Mouse (Mus musculus) embryo, embryonic 10 days (tissue): ENCODE data around the gene Acer2.
A peak's percentile ranks its signal among the peaks of the same experiment; 100 is the strongest.
"Not testable (repeated sequence)": the region's sequence is repeated elsewhere in the genome, so short reads cannot be mapped to it uniquely, and the experiment has no call there.

Experiments used
- DNase-seq: peaks from one replicate; pipeline ENCODE4 v3.0.0-alpha.2; 2015; ENCODE audit warnings: low spot score

Acer2 gene

DNA sequence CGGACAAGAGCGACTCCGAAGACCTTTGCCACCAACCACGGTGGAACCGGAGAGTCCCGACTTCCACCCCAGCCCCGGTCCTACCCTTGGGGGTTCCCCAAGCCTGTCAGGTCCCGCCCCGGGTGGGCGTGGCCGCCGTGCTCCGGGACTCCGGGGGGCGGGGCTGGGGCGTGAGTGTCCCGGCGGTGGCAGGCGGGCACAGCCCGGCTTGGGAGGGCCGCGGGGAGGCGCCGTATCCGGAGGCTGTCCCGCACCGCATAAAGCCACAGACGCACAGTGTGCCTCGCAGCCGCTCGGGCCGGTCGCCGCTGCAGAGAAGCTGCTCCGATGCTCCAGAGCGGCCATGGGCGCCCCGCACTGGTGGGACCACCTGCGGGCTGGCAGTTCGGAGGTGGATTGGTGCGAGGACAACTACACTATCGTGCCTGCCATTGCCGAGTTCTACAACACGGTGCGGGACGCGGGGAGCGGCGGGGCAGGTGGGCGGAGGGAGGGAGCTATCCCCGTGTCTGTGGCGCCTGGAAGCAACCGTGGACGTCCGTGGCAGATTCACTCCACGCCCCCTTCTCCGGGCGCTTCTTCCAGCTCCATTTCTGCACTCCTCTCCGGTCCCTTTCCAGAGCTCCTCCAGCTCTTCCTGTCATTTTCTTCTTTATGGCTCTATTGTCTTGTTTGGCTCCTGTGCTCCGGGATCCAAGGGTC, at the start of gene Acer2:
Gene Acer2 (plus strand): TSS at position 251 of the 702 bp plus-strand sequence.
- peak; percentile 73 for DNase-seq

- DNase-seq: no peak
Measured at GRCm38 (mm10) chr4:86825143-86825542, 49.1 kb upstream of the Acer2 start.

DNA sequence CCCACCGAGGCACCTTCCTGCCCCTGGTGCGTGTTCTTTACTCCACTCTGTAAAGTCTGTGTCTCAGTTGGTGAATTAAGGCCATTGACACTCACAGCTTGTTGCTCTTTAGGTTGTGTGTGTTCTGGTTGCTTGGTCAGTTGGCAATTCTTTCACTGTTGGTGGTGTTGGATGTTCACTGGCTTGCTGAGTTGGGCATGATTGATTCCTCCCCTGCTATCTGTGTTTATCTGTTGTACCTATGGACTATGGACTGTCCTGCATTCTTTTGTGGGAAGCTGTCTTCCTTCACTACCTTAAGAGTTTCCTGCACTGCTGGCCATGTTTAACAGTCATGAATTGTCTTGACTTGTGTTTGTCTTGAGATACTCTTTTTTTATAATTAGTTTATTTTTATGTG, 42.3 kb upstream of the Acer2 start:
- no peak for DNase-seq

DNA sequence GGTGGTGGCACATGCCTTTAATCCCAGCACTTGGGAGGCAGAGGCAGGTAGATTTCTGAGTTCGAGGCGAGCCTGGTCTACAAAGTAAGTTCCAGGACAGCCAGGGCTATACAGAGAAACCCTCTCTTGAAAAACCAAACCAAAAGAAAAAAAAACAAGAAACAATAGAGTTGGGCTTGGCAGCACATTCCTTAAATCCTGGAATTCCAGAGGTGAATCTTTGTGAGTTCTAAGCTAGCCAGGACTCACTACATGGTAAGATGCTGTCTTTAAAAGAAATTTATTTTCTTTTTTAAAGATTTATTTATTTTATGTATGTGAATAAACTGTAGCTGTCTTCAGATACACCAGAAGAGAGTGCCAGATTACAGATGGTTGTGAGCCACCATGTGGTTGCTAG, 33.1 kb upstream of the Acer2 start:
- DNase-seq: not testable (repeated sequence)

DNA sequence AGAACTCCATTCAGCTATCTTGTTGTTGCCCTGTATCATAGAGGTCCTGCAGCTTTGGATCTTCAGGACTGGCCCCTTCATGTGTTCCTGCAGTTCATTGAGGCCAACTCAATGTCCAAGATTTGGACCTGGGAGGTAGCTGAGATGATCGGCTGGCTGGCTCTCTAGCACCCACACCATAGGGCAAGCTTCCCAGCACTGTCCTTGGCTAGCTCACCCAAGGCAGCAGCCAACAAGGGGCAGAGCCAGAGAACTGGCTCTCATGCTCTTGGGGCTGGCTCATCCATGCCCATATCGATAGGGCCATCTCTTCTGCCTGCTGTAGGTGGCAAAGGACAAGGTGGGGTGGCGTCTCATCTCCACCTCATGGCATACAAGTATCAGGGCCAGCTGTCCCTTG, 28.8 kb upstream of the Acer2 start:
- DNase-seq: no peak

GRCm38 (mm10) chr4:86847246-86847645, 26.9 kb upstream of the Acer2 start:
- no peak for DNase-seq

- no peak for DNase-seq
Measured at GRCm38 (mm10) chr4:86851331-86851730, 22.9 kb upstream of the Acer2 start.

GRCm38 (mm10) chr4:86852018-86852417, 22.2 kb upstream of the Acer2 start:
- DNase-seq: no peak

GRCm38 (mm10) chr4:86852813-86853590, 21.2 kb upstream of the Acer2 start:
- peak; percentile 19 for DNase-seq

DNA sequence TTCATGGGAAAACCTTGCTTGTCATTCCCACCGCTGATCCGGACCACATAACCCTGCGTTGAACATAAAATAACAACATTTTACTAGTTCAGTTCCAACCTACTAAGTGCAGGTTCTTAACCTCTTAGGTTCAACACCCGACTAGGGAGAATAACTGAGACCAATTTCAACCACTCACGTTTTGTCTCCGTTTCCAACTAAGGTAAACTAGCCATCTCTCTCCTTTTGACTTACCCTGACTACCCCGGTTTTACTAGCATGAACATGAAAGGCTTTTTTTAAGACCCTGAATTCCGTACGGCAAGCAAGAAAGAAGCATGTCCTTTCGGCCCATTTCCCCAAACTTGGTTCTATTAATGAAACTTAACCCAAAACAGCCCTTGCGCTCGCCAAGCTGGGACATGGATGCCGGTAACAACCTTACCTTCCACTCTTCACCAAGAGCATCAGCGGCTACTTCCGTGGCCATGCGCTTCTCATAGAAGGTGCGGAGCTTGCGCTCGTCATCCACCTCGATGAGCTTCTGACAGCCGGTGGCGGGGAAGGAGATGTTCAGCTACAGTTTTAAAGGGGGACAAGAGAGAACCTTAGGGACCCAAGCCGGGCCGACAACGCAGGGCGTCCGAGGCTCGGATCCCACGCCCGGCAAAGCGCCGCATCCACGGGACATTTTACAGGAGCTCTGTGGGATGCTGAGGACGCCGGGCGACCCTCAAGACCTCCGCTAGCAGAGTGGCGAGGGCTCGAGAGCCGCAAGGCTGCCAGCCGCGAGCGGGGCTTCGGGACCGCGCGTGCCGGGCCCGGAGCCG, 17.7 kb upstream of the Acer2 start:
- DNase-seq: no peak

DNA sequence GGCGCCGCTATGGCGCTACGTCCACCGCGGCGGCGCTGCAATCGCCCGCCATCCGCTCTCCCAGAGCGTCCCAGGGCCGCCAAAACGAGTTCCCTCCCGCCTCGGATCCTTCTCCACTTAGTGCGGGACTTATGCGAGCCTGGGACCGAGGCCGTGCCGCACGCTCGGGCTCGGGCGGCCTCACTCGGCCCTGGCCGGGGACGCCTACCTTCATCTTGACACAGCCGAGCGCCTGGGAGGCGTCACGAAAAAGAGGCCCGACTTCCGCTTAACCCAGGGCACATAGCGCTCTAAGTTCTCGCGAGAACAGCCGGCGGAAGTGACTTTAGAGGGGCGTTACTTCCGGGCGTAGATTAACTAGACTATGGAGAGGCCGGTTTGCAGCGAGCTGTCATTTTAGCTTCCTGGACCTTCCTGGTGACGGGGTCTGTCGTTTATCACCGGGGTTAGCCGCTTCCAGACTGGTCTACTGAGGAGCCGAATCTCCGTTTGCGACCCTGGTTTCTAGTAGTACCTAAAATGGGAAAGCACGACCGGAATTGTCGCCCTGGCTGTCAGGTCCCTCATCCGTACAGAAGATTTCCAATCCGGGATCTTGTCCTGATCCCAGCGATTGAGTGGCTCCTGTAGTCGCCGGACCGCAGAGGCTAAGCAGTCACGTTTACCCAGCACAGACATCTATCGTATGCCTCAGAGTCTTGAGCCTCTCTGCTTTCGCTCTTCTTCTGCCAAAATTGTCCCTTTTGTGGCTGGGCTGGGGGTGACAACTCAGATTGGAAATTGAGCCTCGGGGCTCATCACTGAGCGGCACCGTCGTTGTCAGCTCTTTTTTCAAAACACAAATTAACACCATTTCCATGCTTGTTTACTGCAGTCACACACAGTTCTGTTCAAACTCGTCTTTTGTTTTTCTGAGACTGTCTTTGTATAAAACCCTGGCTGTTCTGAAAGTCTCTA, 16.8 kb upstream of the Acer2 start, which contains the start of gene Rps6:
Gene Rps6 (minus strand): TSS at position 300 of the 957 bp plus-strand sequence.
- DNase-seq: peak; percentile 97

DNA sequence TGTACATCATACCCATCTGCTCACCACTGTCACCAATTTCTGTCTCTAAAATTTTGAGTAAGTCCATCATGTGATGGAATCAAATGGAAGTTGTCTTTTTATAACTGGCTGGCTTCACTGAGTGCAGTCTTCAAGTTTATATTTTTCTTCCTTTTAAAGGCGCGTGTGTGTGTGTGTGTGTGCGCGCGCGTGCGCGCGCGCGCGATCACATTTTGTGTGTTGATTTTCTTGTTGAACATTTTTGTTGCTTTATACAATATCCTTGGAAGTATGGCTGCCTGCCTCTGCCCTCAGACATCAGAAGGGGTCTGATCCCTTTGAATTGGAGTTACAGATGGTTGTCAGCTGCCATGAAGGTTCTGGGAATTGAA, 16.1 kb upstream of the Acer2 start:
- no peak for DNase-seq

- DNase-seq: no peak
Measured at GRCm38 (mm10) chr4:86864087-86864486, 10.1 kb upstream of the Acer2 start.

DNA sequence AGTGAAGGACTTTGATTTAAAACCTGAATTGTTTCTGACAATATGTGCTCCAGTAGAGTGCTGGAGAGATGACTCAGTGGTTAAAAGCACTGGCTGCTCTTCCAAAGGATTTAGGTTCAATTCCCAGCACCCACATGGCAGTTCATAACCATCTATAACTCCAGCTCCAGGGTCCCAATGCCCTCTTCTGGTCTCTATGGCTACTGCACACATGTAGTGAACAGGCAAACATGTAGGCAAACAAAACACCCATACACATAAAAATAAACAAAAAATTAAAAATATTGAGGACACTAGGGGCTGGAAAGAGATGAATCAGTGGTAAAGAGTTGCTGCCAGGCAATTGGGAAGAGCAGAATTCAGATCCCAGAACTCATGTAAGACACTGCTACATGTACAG, 2.2 kb upstream of the Acer2 start:
- DNase-seq: no peak

DNA sequence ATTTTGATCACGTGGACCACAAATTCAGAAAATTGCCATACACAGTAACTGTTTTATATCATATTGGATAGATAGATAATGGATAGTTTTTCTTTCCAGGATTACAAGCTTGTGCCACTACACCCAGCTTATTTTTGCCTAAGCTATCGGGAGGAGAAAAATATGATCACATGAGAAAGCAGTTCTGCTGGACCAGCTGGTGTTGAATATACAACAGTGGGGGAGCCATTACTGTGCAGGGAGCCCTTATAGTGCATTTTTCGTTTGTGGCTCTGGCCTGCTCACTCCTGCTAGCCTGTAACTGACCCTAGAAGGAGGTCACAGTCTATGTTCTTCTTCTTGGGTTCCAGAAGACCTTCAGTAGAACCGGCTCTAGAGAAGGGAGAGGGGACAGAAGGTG, 1.1 kb upstream of the Acer2 start:
- no peak for DNase-seq

DNA sequence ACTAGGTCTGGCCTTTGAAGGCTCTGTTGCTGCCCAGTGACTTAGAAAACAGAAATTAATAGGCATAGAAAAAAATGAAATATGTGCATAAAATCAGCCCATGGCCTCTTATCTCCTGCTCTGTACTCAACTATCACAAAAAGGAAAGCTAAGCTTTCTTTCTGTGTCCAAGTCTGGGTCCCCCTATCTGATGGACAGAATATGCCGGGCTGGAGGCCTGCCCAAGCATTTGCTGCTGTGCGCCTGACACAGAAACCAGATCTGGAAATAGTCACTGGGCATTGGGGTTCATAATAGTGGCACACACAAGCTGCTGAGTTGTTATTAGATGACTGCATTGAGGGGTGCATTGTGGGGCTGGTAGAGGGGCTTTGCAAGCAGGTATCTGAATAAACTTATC, 5.3 kb downstream of the Acer2 start:
- DNase-seq: no peak

GRCm38 (mm10) chr4:86881178-86881577, 7.0 kb downstream of the Acer2 start:
- DNase-seq: no peak

GRCm38 (mm10) chr4:86882413-86882812, 8.2 kb downstream of the Acer2 start:
- no peak for DNase-seq

DNA sequence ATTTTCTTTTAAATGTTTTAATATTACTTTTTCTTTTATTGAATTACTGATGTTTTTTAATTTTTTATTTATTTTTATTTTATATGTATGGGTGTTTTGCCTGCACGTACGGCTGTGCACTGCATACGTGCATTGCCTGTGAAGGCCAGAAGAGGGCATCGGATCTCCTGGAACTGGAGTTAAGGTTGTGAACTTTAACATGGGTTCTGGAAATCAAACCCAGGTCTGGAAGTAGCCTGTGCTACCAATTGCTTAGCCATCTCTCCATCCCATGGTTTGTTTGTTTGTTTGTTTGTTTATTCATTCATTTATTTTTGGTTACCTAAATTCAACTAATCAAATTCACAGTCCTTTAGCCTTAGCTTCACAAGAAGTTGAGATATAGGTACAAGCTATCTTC, 10.7 kb downstream of the Acer2 start:
- DNase-seq: peak; percentile 73

- no peak for DNase-seq
Measured at GRCm38 (mm10) chr4:86885790-86886159, 11.6 kb downstream of the Acer2 start.

GRCm38 (mm10) chr4:86886160-86886878, 12.1 kb downstream of the Acer2 start:
- DNase-seq: peak; percentile 34
